Mouse (Mus musculus) hindbrain, postnatal 0 days (tissue): ENCODE results near the gene 3425401B19Rik. TPM values are rescaled to one million over a fixed set of nuclear protein-coding genes. Genes with fewer than 3 reads are reported as not detected.
A peak's percentile ranks its signal among the peaks of the same experiment; 100 is the strongest.

Experiments used
- ATAC-seq: fragments of 200-750 bp; cut with Nextera tagmentation; 2 replicates; pipeline ENCODE4 v1.8.0; 2017; ENCODE audit warnings: mild to moderate bottlenecking, moderate TSS enrichment, moderate library complexity
- DNase-seq: peaks from one replicate; pipeline ENCODE4 v3.0.0-alpha.2; 2015; ENCODE audit warnings: low spot score
- H3K27ac ChIP-seq: fragments of 300-500 bp; sonication (generic); 2 replicates; pipeline ENCODE4 v1.5.1; 2014; ENCODE audit warnings: mild to moderate bottlenecking
- H3K27me3 ChIP-seq: fragments of 300-500 bp; sonication (generic); 2 replicates; pipeline ENCODE4 v1.6.1; 2014; ENCODE audit warnings: low read length, mixed read lengths; ENCODE audit not compliant: insufficient read depth
- H3K36me3 ChIP-seq: fragments of 300-500 bp; sonication (generic); 2 replicates; pipeline ENCODE4 v1.6.1; 2014; ENCODE audit warnings: low read length, mixed read lengths; ENCODE audit not compliant: insufficient read depth
- H3K4me1 ChIP-seq: fragments of 300-500 bp; sonication (generic); 2 replicates; pipeline ENCODE4 v1.6.1; 2014; ENCODE audit warnings: antibody characterized with exemption, low read length, mixed read lengths; ENCODE audit not compliant: insufficient read depth
- H3K4me2 ChIP-seq: fragments of 300-500 bp; sonication (generic); 2 replicates; pipeline ENCODE4 v1.6.1; 2014; ENCODE audit warnings: low read depth, mild to moderate bottlenecking, low read length, moderate library complexity, mixed read lengths
- H3K4me3 ChIP-seq: fragments of 300-500 bp; sonication (generic); 2 replicates; pipeline ENCODE4 v1.5.1; 2014; ENCODE audit warnings: low read length
- H3K9ac ChIP-seq: fragments of 300-500 bp; sonication (generic); replicated peaks from 2 replicates; pipeline ENCODE4 v1.6.1; 2014; ENCODE audit warnings: mild to moderate bottlenecking, low read length, moderate library complexity, mixed read lengths
- H3K9me3 ChIP-seq: fragments of 300-500 bp; sonication (generic); 2 replicates; pipeline ENCODE4 v1.6.1; 2016; ENCODE audit warnings: low read length, mixed read lengths
- CTCF ChIP-seq: IDR thresholded peaks from 2 replicates; pipeline ENCODE4 v1.5.1; 2016; ENCODE audit warnings: antibody characterized with exemption, control low read depth, low read depth
- WGBS: fragments of 180-500 bp; shearing (Covaris S2); extraction: QIAGEN DNeasy Blood & Tissue Kit; methylation state at CpG from one replicate; pipeline ENCODE4 v1.1.7; 2014; 5-methylcytosine and 5-hydroxymethylcytosine counted together
- polyA plus RNA-seq: library from polyadenylated mRNA; unstranded; fragments of >200 nt; fragmentation: Nextera tagmentation; extraction: Ambion mirVana; gene quantifications from 2 replicates; pipeline ENCODE4 v1.2.1, GENCODE M21; 2015
- total RNA-seq: library from RNA; depleted of rRNA; stranded (reverse); fragments of >200 nt; gene quantifications from 2 replicates; pipeline ENCODE4 v1.2.3, GENCODE M21; 2014

The 3425401B19Rik gene
- total and polyA plus RNA-seq, 2 experiments from 2014 or later, result 0.06 to 0.21 TPM

- no peak overlapping the region for H3K4me2 ChIP-seq
- no peaks in the 10 kb centered on the region for H3K36me3 ChIP-seq
- TF ChIP-seq CTCF, result no peak
- H3K27ac ChIP-seq, result no peak overlapping the region
- no peaks in the 10 kb centered on the region for H3K27me3 ChIP-seq
- H3K4me3 ChIP-seq, result no peak overlapping the region
- no peak overlapping the region for H3K9ac ChIP-seq
- no peaks in the 10 kb centered on the region for H3K9me3 ChIP-seq
- H3K4me1 ChIP-seq, result no peaks in the 10 kb centered on the region
- ATAC-seq, result no peak
- no peak for DNase-seq
- 96% methylated on average over 6 of the region's 6 CpGs for WGBS
Measured at GRCm38 (mm10) chr14:32709861-32710260, 24.8 kb upstream of the 3425401B19Rik start.

GRCm38 (mm10) chr14:32708756-32709155 lies 23.7 kb upstream of the 3425401B19Rik start:
- WGBS, result 53% methylated on average over 7 of the region's 7 CpGs
- Histone ChIP-seq H3K4me1 (no peaks in the 10 kb centered on the region), H3K36me3 (no peaks in the 10 kb centered on the region), H3K4me3 (no peak overlapping the region), H3K27ac (no peak overlapping the region), H3K27me3 (no peaks in the 10 kb centered on the region), H3K9ac (no peak overlapping the region), H3K4me2 (no peak overlapping the region), H3K9me3 (no peaks in the 10 kb centered on the region)
- peak; percentile 29; the same call in 1 of the 2 replicates for ATAC-seq
- TF ChIP-seq CTCF, result no peak
- DNase-seq, result peak; percentile 35

- Histone ChIP-seq H3K36me3 (no peaks in the 10 kb centered on the region), H3K9me3 (no peaks in the 10 kb centered on the region), H3K27me3 (no peaks in the 10 kb centered on the region), H3K4me3 (no peak overlapping the region), H3K9ac (no peak overlapping the region), H3K4me2 (no peak overlapping the region), H3K4me1 (no peaks in the 10 kb centered on the region), H3K27ac (no peak overlapping the region)
- ATAC-seq (no peak), DNase-seq (no peak)
- WGBS, result 72% methylated on average over 8 of the region's 8 CpGs
- TF ChIP-seq CTCF, result no peak
Measured at GRCm38 (mm10) chr14:32707938-32708337, 22.8 kb upstream of the 3425401B19Rik start.

GRCm38 (mm10) chr14:32700972-32701371 lies 15.9 kb upstream of the 3425401B19Rik start:
- Histone ChIP-seq H3K9ac (no peak overlapping the region), H3K4me3 (no peak overlapping the region), H3K27me3 (no peaks in the 10 kb centered on the region), H3K4me2 (no peak overlapping the region), H3K27ac (no peak overlapping the region), H3K4me1 (no peaks in the 10 kb centered on the region; the same call in 1 of the 2 replicates), H3K36me3 (no peaks in the 10 kb centered on the region), H3K9me3 (no peaks in the 10 kb centered on the region)
- TF ChIP-seq CTCF, result no peak
- DNase-seq (no peak), ATAC-seq (no peak)
- 59% methylated on average over 8 of the region's 8 CpGs for WGBS

- no peak for ATAC-seq
- no peaks in the 10 kb centered on the region for H3K36me3 ChIP-seq
Measured at GRCm38 (mm10) chr14:32698556-32698955, 13.5 kb upstream of the 3425401B19Rik start.

GRCm38 (mm10) chr14:32697774-32698173 lies 12.7 kb upstream of the 3425401B19Rik start:
- Histone ChIP-seq H3K9ac (no peak overlapping the region), H3K36me3 (no peaks in the 10 kb centered on the region), H3K27ac (no peak overlapping the region), H3K27me3 (no peaks in the 10 kb centered on the region), H3K9me3 (no peaks in the 10 kb centered on the region), H3K4me3 (no peak overlapping the region), H3K4me2 (no peak overlapping the region), H3K4me1 (no peaks in the 10 kb centered on the region; the same call in 1 of the 2 replicates)
- ATAC-seq, result no peak
- WGBS, result 87% methylated on average over 8 of the region's 8 CpGs
- DNase-seq, result no peak
- no peak for TF ChIP-seq CTCF

More at GRCm38 (mm10) chr14:32698556-32698955, 13.5 kb upstream of the 3425401B19Rik start:
- no peak overlapping the region for H3K4me3 ChIP-seq
- H3K4me2 ChIP-seq, result no peak overlapping the region
- WGBS, result 94% methylated on average over 3 of the region's 3 CpGs
- no peaks in the 10 kb centered on the region; the same call in 1 of the 2 replicates for H3K4me1 ChIP-seq
- H3K9me3 ChIP-seq, result no peaks in the 10 kb centered on the region
- H3K27ac ChIP-seq, result no peak overlapping the region
- no peaks in the 10 kb centered on the region for H3K27me3 ChIP-seq
- no peak for DNase-seq
- H3K9ac ChIP-seq, result no peak overlapping the region
- TF ChIP-seq CTCF, result no peak

- 87% methylated on average over 2 of the region's 2 CpGs for WGBS
- H3K27ac ChIP-seq, result no peak overlapping the region
- H3K9ac ChIP-seq, result no peak overlapping the region
- H3K4me1 ChIP-seq, result no peaks in the 10 kb centered on the region; the same call in 1 of the 2 replicates
- no peak for DNase-seq
- H3K4me3 ChIP-seq, result no peak overlapping the region
- H3K4me2 ChIP-seq, result no peak overlapping the region
- no peak for TF ChIP-seq CTCF
- H3K36me3 ChIP-seq, result no peaks in the 10 kb centered on the region
- no peaks in the 10 kb centered on the region for H3K9me3 ChIP-seq
- no peaks in the 10 kb centered on the region for H3K27me3 ChIP-seq
- no peak for ATAC-seq
Measured at GRCm38 (mm10) chr14:32696344-32696743, 11.3 kb upstream of the 3425401B19Rik start.
